Mouse (Mus musculus): ENCODE results near the gene Cd36. TPM values are rescaled to one million over a fixed set of nuclear protein-coding genes. Genes with fewer than 3 reads are reported as not detected.

Gene Cd36
- polyA plus RNA-seq, 1 experiment from 2014 or later = 149 TPM

GRCm38 (mm10) chr5:17848267-17848666 lies 40.3 kb downstream of the Cd36 start:
- Histone ChIP-seq H3K9ac (ENCODE audit: low read length) (no peak overlapping the region), H3K27me3 (ENCODE audit: control insufficient read depth, insufficient read depth, low read length) (no peaks in the 10 kb centered on the region), H3K4me2 (ENCODE audit: low read length) (peak overlapping the region; percentile 54), H3K36me3 (ENCODE audit: control insufficient read depth, insufficient read depth, low read length) (no peaks in the 10 kb centered on the region), H3K4me3 (ENCODE audit: control insufficient read depth in 1 of 2, insufficient read depth in 1 of 2, low read depth in 1 of 2, low read length in 2 of 2) (no peak overlapping the region; a peak in 1 of 4 replicates), H3K27ac (replicated peaks in 1 of 2; ENCODE audit: control insufficient read depth in 1 of 2, insufficient read depth in 1 of 2, low read depth in 2 of 2, low read length in 2 of 2) (peak overlapping the region in 1 of 2 experiments; percentile 50; a peak in 1 of 4 replicates), H3K9me3 (ENCODE audit: control insufficient read depth, low read length) (no peaks in the 10 kb centered on the region), H3K4me1 (ENCODE audit: control insufficient read depth in 2 of 2, insufficient read depth in 2 of 2, low read length in 2 of 2) (peaks cover 2 to 21% of the 10 kb centered on the region in 2 experiments)
- ATAC-seq (ENCODE audit: insufficient number of reproducible peaks, insufficient read depth, low FRiP score, low read depth) = no peak
- WGBS = 84% methylated on average over 1 of the region's 1 CpGs

- 25% methylated on average over 3 of the region's 3 CpGs for WGBS
- Histone ChIP-seq H3K4me2 (ENCODE audit: low read length) (peak overlapping the region; percentile 34), H3K9me3 (ENCODE audit: control insufficient read depth, low read length) (no peaks in the 10 kb centered on the region), H3K27ac (replicated peaks in 1 of 2; ENCODE audit: control insufficient read depth in 1 of 2, insufficient read depth in 1 of 2, low read depth in 2 of 2, low read length in 2 of 2) (peak overlapping the region; percentile 92 to 93), H3K4me3 (ENCODE audit: control insufficient read depth in 1 of 2, insufficient read depth in 1 of 2, low read depth in 1 of 2, low read length in 2 of 2) (no peak overlapping the region), H3K9ac (ENCODE audit: low read length) (no peak overlapping the region), H3K4me1 (ENCODE audit: control insufficient read depth in 2 of 2, insufficient read depth in 2 of 2, low read length in 2 of 2) (peaks cover 2 to 25% of the 10 kb centered on the region in 2 experiments), H3K27me3 (ENCODE audit: control insufficient read depth, insufficient read depth, low read length) (no peaks in the 10 kb centered on the region), H3K36me3 (ENCODE audit: control insufficient read depth, insufficient read depth, low read length) (no peaks in the 10 kb centered on the region)
- ATAC-seq (ENCODE audit: insufficient number of reproducible peaks, insufficient read depth, low FRiP score, low read depth) = no peak
Observed at GRCm38 (mm10) chr5:17843921-17844320, 44.7 kb downstream of the Cd36 start.

DNA sequence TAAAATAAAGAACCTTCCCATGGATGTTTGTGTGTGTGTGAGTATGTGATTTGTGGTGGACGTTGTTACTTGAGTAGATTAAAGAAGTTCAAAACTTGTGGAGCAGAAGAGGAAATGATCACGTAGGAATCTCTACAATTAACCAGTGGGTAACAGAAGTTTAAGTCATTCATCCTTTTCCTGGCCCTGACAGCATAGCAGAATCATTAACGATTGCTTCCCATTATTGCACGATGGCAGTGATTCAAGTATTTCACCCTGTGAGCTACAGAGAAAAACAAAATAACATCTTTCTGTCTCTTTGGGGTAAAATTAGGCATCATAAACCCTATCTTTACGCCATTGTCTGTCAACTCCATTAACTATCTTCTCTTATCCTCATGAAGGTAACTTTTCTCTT lies 45.3 kb downstream of the Cd36 start:
- Histone ChIP-seq H3K4me2 (ENCODE audit: low read length) (no peak overlapping the region), H3K9ac (ENCODE audit: low read length) (no peak overlapping the region), H3K4me3 (ENCODE audit: control insufficient read depth in 1 of 2, insufficient read depth in 1 of 2, low read depth in 1 of 2, low read length in 2 of 2) (no peak overlapping the region), H3K4me1 (ENCODE audit: control insufficient read depth in 2 of 2, insufficient read depth in 2 of 2, low read length in 2 of 2) (peaks cover 2 to 24% of the 10 kb centered on the region in 2 experiments), H3K27me3 (ENCODE audit: control insufficient read depth, insufficient read depth, low read length) (no peaks in the 10 kb centered on the region), H3K9me3 (ENCODE audit: control insufficient read depth, low read length) (no peaks in the 10 kb centered on the region), H3K36me3 (ENCODE audit: control insufficient read depth, insufficient read depth, low read length) (no peaks in the 10 kb centered on the region), H3K27ac (replicated peaks in 1 of 2; ENCODE audit: control insufficient read depth in 1 of 2, insufficient read depth in 1 of 2, low read depth in 2 of 2, low read length in 2 of 2) (peak overlapping the region; percentile 92 to 93; a peak in 3 of 4 replicates)
- ATAC-seq (ENCODE audit: insufficient number of reproducible peaks, insufficient read depth, low FRiP score, low read depth) = no peak
- 58% methylated on average over 5 of the region's 5 CpGs for WGBS

- Histone ChIP-seq H3K9ac (ENCODE audit: low read length) (no peak overlapping the region), H3K27ac (replicated peaks in 1 of 2; ENCODE audit: control insufficient read depth in 1 of 2, insufficient read depth in 1 of 2, low read depth in 2 of 2, low read length in 2 of 2) (no peak overlapping the region), H3K9me3 (ENCODE audit: control insufficient read depth, low read length) (no peaks in the 10 kb centered on the region), H3K4me2 (ENCODE audit: low read length) (no peak overlapping the region), H3K4me3 (ENCODE audit: control insufficient read depth in 1 of 2, insufficient read depth in 1 of 2, low read depth in 1 of 2, low read length in 2 of 2) (no peak overlapping the region), H3K27me3 (ENCODE audit: control insufficient read depth, insufficient read depth, low read length) (no peaks in the 10 kb centered on the region), H3K36me3 (ENCODE audit: control insufficient read depth, insufficient read depth, low read length) (no peaks in the 10 kb centered on the region), H3K4me1 (ENCODE audit: control insufficient read depth in 2 of 2, insufficient read depth in 2 of 2, low read length in 2 of 2) (peaks cover 2 to 22% of the 10 kb centered on the region in 2 experiments)
- 87% methylated on average over 7 of the region's 7 CpGs for WGBS
- ATAC-seq (ENCODE audit: insufficient number of reproducible peaks, insufficient read depth, low FRiP score, low read depth) = no peak
Observed at GRCm38 (mm10) chr5:17842111-17842729, 46.4 kb downstream of the Cd36 start.

DNA sequence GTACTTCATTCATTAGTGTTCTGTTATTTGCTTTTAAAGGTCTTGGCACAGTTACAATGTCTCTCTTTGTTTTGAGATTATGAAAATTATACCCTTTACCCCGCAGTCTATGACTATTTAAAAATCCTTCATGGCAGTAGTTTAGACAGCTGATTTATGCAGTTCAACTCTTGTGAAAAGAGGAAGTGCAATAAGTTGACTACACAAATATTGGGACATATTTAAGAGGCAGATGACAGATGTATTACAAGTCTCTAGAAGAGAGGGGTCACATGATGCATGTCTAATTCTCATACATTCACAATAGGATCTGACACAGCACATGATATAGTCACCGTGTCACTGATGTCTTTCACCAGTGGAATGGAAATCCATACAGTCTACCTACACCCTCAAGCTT lies 49.1 kb downstream of the Cd36 start:
- Histone ChIP-seq H3K9ac (ENCODE audit: low read length) (no peak overlapping the region), H3K4me3 (ENCODE audit: control insufficient read depth in 1 of 2, insufficient read depth in 1 of 2, low read depth in 1 of 2, low read length in 2 of 2) (no peak overlapping the region), H3K4me1 (ENCODE audit: control insufficient read depth in 2 of 2, insufficient read depth in 2 of 2, low read length in 2 of 2) (peaks cover under 1 to 20% of the 10 kb centered on the region in 2 experiments; a peak in 3 of 4 replicates), H3K36me3 (ENCODE audit: control insufficient read depth, insufficient read depth, low read length) (no peaks in the 10 kb centered on the region), H3K9me3 (ENCODE audit: control insufficient read depth, low read length) (no peaks in the 10 kb centered on the region), H3K27ac (replicated peaks in 1 of 2; ENCODE audit: control insufficient read depth in 1 of 2, insufficient read depth in 1 of 2, low read depth in 2 of 2, low read length in 2 of 2) (no peak overlapping the region), H3K4me2 (ENCODE audit: low read length) (no peak overlapping the region), H3K27me3 (ENCODE audit: control insufficient read depth, insufficient read depth, low read length) (no peaks in the 10 kb centered on the region)
- ATAC-seq (ENCODE audit: insufficient number of reproducible peaks, insufficient read depth, low FRiP score, low read depth) = no peak
- 65% methylated on average over 2 of the region's 2 CpGs for WGBS

GRCm38 (mm10) chr5:17836408-17836807 lies 52.2 kb downstream of the Cd36 start:
- Histone ChIP-seq H3K4me1 (ENCODE audit: control insufficient read depth in 2 of 2, insufficient read depth in 2 of 2, low read length in 2 of 2) (peaks cover 0 to 5% of the 10 kb centered on the region in 2 experiments; a peak in 1 of 4 replicates), H3K9me3 (ENCODE audit: control insufficient read depth, low read length) (0 out of 2 replicates have a peak, but pooled peaks cover 4% of the 10 kb centered on the region), H3K4me3 (ENCODE audit: control insufficient read depth in 1 of 2, insufficient read depth in 1 of 2, low read depth in 1 of 2, low read length in 2 of 2) (no peak overlapping the region), H3K4me2 (ENCODE audit: low read length) (peak overlapping the region; percentile 51), H3K27me3 (ENCODE audit: control insufficient read depth, insufficient read depth, low read length) (no peaks in the 10 kb centered on the region), H3K9ac (ENCODE audit: low read length) (no peak overlapping the region), H3K27ac (replicated peaks in 1 of 2; ENCODE audit: control insufficient read depth in 1 of 2, insufficient read depth in 1 of 2, low read depth in 2 of 2, low read length in 2 of 2) (peak overlapping the region; percentile 69 to 84), H3K36me3 (ENCODE audit: control insufficient read depth, insufficient read depth, low read length) (no peaks in the 10 kb centered on the region)
- 33% methylated on average over 4 of the region's 4 CpGs for WGBS
- ATAC-seq (ENCODE audit: insufficient number of reproducible peaks, insufficient read depth, low FRiP score, low read depth) = no peak

GRCm38 (mm10) chr5:17835302-17836097 lies 53.1 kb downstream of the Cd36 start:
- Histone ChIP-seq H3K9me3 (ENCODE audit: control insufficient read depth, low read length) (0 out of 2 replicates have a peak, but pooled peaks cover 4% of the 10 kb centered on the region), H3K27ac (replicated peaks in 1 of 2; ENCODE audit: control insufficient read depth in 1 of 2, insufficient read depth in 1 of 2, low read depth in 2 of 2, low read length in 2 of 2) (peak overlapping the region; percentile 69 to 84), H3K4me3 (ENCODE audit: control insufficient read depth in 1 of 2, insufficient read depth in 1 of 2, low read depth in 1 of 2, low read length in 2 of 2) (peak overlapping the region in 1 of 2 experiments; percentile 14; a peak in 1 of 4 replicates), H3K4me2 (ENCODE audit: low read length) (peak overlapping the region; percentile 51), H3K9ac (ENCODE audit: low read length) (no peak overlapping the region), H3K27me3 (ENCODE audit: control insufficient read depth, insufficient read depth, low read length) (no peaks in the 10 kb centered on the region), H3K4me1 (ENCODE audit: control insufficient read depth in 2 of 2, insufficient read depth in 2 of 2, low read length in 2 of 2) (peaks cover 0 to 8% of the 10 kb centered on the region in 2 experiments; a peak in 1 of 4 replicates), H3K36me3 (ENCODE audit: control insufficient read depth, insufficient read depth, low read length) (no peaks in the 10 kb centered on the region)
- 0 out of 2 replicates have a peak, but pooled peaks have one; percentile 31 for ATAC-seq (ENCODE audit: insufficient number of reproducible peaks, insufficient read depth, low FRiP score, low read depth)
- WGBS = 18% methylated on average over 4 of the region's 4 CpGs
